9 mouse cellular contexts compared by ENCODE assay signal in genomic region chr8:87811399-87812068, GRCm38 (mm10).
DNase-seq lines count a peak whose midpoint lies in the region; ATAC-seq lines count a peak whose summit lies in the region.
"Had no signal": no experiment of that assay in that cellular context is flagged by ENCODE, and none has a peak within 500 bp of the region (broad histone marks: within the 10 kb centered on the region; RNA-seq: fewer than 3 reads in every experiment).

No protein-coding gene starts in this region.

- H3K4me3 ChIP-seq in kidney, embryonic 15.5 days (replicated peaks), result no peak overlapping the region
- H3K4me3 ChIP-seq in neural tube, embryonic 13.5 days, result no peak overlapping the region
- H3K4me3 ChIP-seq: stomach, embryonic 15.5 days had no signal

- no peaks in the 10 kb centered on the region for H3K36me3 ChIP-seq in kidney, embryonic 15.5 days
- H3K36me3 ChIP-seq in neural tube, embryonic 13.5 days, result no peaks in the 10 kb centered on the region
- H3K36me3 ChIP-seq: stomach, embryonic 15.5 days had no signal

- H3K4me2 ChIP-seq in kidney, embryonic 15.5 days, result no peak overlapping the region
- H3K4me2 ChIP-seq in neural tube, embryonic 13.5 days, result no peak overlapping the region
- H3K4me2 ChIP-seq: stomach, embryonic 15.5 days had no signal

- no peaks in the 10 kb centered on the region for H3K9me3 ChIP-seq in kidney, embryonic 15.5 days (replicated peaks)
- no peaks in the 10 kb centered on the region for H3K9me3 ChIP-seq in neural tube, embryonic 13.5 days
- H3K9me3 ChIP-seq: stomach, embryonic 15.5 days had no signal

- ATAC-seq in kidney, embryonic 15.5 days (replicated peaks; ENCODE audit: low FRiP score), result no peak
- ATAC-seq in neural tube, embryonic 13.5 days (ENCODE audit: low read depth), result peak; percentile 72

- no peak overlapping the region for H3K27ac ChIP-seq in kidney, embryonic 15.5 days
- peak overlapping the region; percentile 79 for H3K27ac ChIP-seq in neural tube, embryonic 13.5 days (replicated peaks)
- H3K27ac ChIP-seq: stomach, embryonic 15.5 days had no signal

- no peak overlapping the region for H3K9ac ChIP-seq in kidney, embryonic 15.5 days
- no peak overlapping the region for H3K9ac ChIP-seq in neural tube, embryonic 13.5 days
- H3K9ac ChIP-seq: stomach, embryonic 15.5 days had no signal

- H3K27me3 ChIP-seq in kidney, embryonic 15.5 days, result no peaks in the 10 kb centered on the region
- H3K27me3 ChIP-seq in neural tube, embryonic 13.5 days, result no peaks in the 10 kb centered on the region
- H3K27me3 ChIP-seq: stomach, embryonic 15.5 days had no signal

- peak; percentile 13 for DNase-seq in kidney, adult 11 months
- peak; percentile 48 to 83 for DNase-seq in cerebellum, postnatal 4 days (ENCODE audit: low spot score in 2 of 2)
- peak; percentile 73 for DNase-seq in heart, postnatal 10 days
- DNase-seq in layer of hippocampus, postnatal 36 days, result peak; percentile 83 to 87
- DNase-seq in embryo, embryonic 10.5 days (ENCODE audit: low spot score), result no peak
- DNase-seq in embryo, embryonic 11 days, result no peak

- intact Hi-C loops in heart, postnatal 10 days (cut with DNase I), result no loop called here

- H3K4me1 ChIP-seq in kidney, embryonic 15.5 days, result peaks cover 3% of the 10 kb centered on the region
- peaks cover 53% of the 10 kb centered on the region for H3K4me1 ChIP-seq in neural tube, embryonic 13.5 days (replicated peaks)

- WGBS in kidney, embryonic 15.5 days, result 72% methylated on average over 17 of the region's 17 CpGs
- WGBS in neural tube, embryonic 13.5 days, result 50% methylated on average over 17 of the region's 17 CpGs

Comparison
In these comparisons a context has a peak if more than half of its experiments do, and no peak if none do; other contexts are left out.
1. DNase-seq: peak in kidney, adult 11 months (single experiment), cerebellum, postnatal 4 days (2 of 2), heart, postnatal 10 days (2 of 2) and layer of hippocampus, postnatal 36 days (2 of 2); none in embryo, embryonic 10.5 days (single experiment) and embryo, embryonic 11 days (single experiment).